Mouse (Mus musculus) adrenal gland, adult 2 months (tissue): ENCODE measurements at regions not wholly inside any gene's neighbourhood (a gene's known extent, or its start where the extent isn't known, plus 50 kb on each side); places are given as distances from the start of the nearest gene placed in this dataset.

Source experiments
- DNase-seq: peaks from one replicate; pipeline ENCODE4 v3.0.0; 2021

GRCm38 (mm10) chrX:97434327-97434726 is 57.3 kb upstream of the Eda2r start:
- no peak for DNase-seq

GRCm38 (mm10) chrX:97431391-97431803 is 54.4 kb upstream of the Eda2r start:
- DNase-seq, result peak; percentile 29
